Mouse (Mus musculus): ENCODE data around the gene Utp6.

DNA sequence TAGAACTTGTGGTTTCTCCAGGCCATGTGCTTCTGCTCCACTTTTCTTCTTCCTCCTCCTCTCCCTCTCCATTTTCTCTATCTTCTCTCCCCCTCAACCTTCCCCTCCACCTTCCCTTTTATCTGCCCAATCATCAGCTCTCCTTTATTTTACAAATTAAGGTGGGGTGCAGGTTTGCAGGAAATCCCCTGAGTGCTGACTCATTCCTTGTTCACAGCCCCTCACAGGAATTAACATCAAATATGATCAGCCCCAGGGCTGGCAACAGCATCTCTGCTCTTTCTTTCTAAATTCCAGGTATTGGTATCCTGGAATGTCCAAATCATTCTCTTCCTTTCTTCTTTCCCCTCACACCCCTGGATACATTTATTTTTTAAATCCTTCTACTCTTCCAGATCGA lies 14.0 kb upstream of the Utp6 start:
- TF ChIP-seq CTCF (IDR thresholded peaks at IDR 0.05; ENCODE audit: borderline replicate concordance, extremely low read depth, insufficient read depth, insufficient read length) (no peak), POLR2A (IDR thresholded peaks at IDR 0.05; ENCODE audit: borderline replicate concordance, extremely low read depth, insufficient read depth, insufficient read length, poor library complexity, severe bottlenecking) (no peak)
